ENCODE assay signal across 8 mouse cellular contexts in genomic region chr1:120073519-120074306, GRCm38 (mm10). TPM values are rescaled to one million over a fixed set of nuclear protein-coding genes. Genes with fewer than 3 reads are reported as not detected.
DNase-seq lines count a peak whose midpoint lies in the region; ATAC-seq and TF ChIP-seq lines count a peak whose summit lies in the region.

Gene Tmem37, minus strand, starts transcription at chr1:120074074.

- peaks cover 50% of the 10 kb centered on the region for H3K27me3 ChIP-seq in forebrain, embryonic 12.5 days
- H3K27me3 ChIP-seq in small intestine, adult 2 months (ENCODE audit: control insufficient read depth, insufficient read depth, low read length): no peaks in the 10 kb centered on the region

- peak within 1 kb of the TSS; percentile 77 for H3K4me2 ChIP-seq in forebrain, embryonic 12.5 days

- peak within 1 kb of the TSS; percentile 49 for H3K9ac ChIP-seq in forebrain, embryonic 12.5 days

- no peaks in the 10 kb centered on the region for H3K36me3 ChIP-seq in forebrain, embryonic 12.5 days (replicated peaks)
- no peaks in the 10 kb centered on the region for H3K36me3 ChIP-seq in small intestine, adult 2 months (ENCODE audit: control insufficient read depth, insufficient read depth, low read length)

- peak; percentile 75 for ATAC-seq in forebrain, embryonic 12.5 days (ENCODE audit: low FRiP score)
- peak; percentile 84 for ATAC-seq in megakaryocyte progenitor cell, adult 5-6 weeks (replicated peaks; ENCODE audit: poor library complexity)

- peaks cover 23% of the 10 kb centered on the region for H3K4me1 ChIP-seq in forebrain, embryonic 12.5 days
- H3K4me1 ChIP-seq in small intestine, adult 2 months (ENCODE audit: control insufficient read depth, insufficient read depth, insufficient read length, low read length): peaks cover 32% of the 10 kb centered on the region

- TF ChIP-seq CTCF in small intestine, adult 2 months (IDR thresholded peaks at IDR 0.05; ENCODE audit: extremely low read depth, insufficient read length, insufficient replicate concordance, low read depth, low read length): no peak

- no peak within 1 kb of the TSS for H3K27ac ChIP-seq in forebrain, embryonic 12.5 days
- H3K27ac ChIP-seq in small intestine, adult 2 months (ENCODE audit: insufficient read depth, low read depth, low read length): peak within 1 kb of the TSS; percentile 75

- 2% methylated on average over 40 of the region's 40 CpGs for WGBS in forebrain, embryonic 12.5 days
- WGBS in small intestine, adult 2 months: 4% methylated on average over 40 of the region's 40 CpGs

- peak; percentile 64; the same call in 1 of the 2 replicates for TF ChIP-seq POLR2A in small intestine, adult 2 months (IDR thresholded peaks at IDR 0.05; ENCODE audit: low read depth, low read length)

- intact Hi-C loops in heart, postnatal 14 days (cut with DNase I): no loop called here

- H3K9me3 ChIP-seq in forebrain, embryonic 12.5 days: no peaks in the 10 kb centered on the region

- peak within 1 kb of the TSS; percentile 42 for H3K4me3 ChIP-seq in forebrain, embryonic 12.5 days (replicated peaks)
- peak within 1 kb of the TSS; percentile 64 for H3K4me3 ChIP-seq in small intestine, adult 2 months (ENCODE audit: low read depth, low read length)

- peak; percentile 47 to 54 for DNase-seq in layer of hippocampus, postnatal 10 days (ENCODE audit: low spot score in 2 of 2)
- no peak for DNase-seq in layer of hippocampus, adult 9-11 months
- DNase-seq in adrenal gland, postnatal 4 days (ENCODE audit: low spot score in 2 of 2): peak; percentile 70 to 75
- peak; percentile 79 to 80 for DNase-seq in heart, postnatal 14 days
- peak; percentile 91 to 95 for DNase-seq in kidney, postnatal 4 days

RNA-seq across cellular contexts. Expression of gene Tmem37, which starts in this region (rescaled TPM):
- 1 to 10 TPM; 1.0 to 2.0 TPM for total RNA-seq in layer of hippocampus, postnatal 10 days (2021)
- total RNA-seq in adrenal gland, postnatal 4 days (2021): 10 to 100 TPM; 17.5 to 18.5 TPM
- 5.2 and 5.3 TPM in 2 replicates for polyA plus RNA-seq in forebrain, embryonic 12.5 days (2016; fragmentation: Nextera tagmentation; extraction: Ambion mirVana)
- total RNA-seq in heart, postnatal 14 days (2021): 1 to 10 TPM; 5.5 to 6.3 TPM
- 0.12 TPM in 1 of 2 replicates, not detected in the other for total RNA-seq in megakaryocyte progenitor cell, adult 5-6 weeks (2015)
- total RNA-seq in megakaryocyte progenitor cell, adult 5-6 weeks (2017): 0.46 TPM in 1 of 2 replicates, not detected in the other
- 121 and 171 TPM in 2 replicates for polyA plus RNA-seq in small intestine, adult 2 months (2012; rRNA removed)

Comparison
In these comparisons a context has a peak if more than half of its experiments do, and no peak if none do; other contexts are left out.
1. RNA of gene Tmem37 (polyA plus RNA-seq): 121 to 171 TPM in small intestine, adult 2 months; 5.2 to 5.3 TPM in forebrain, embryonic 12.5 days; every median in the first group is over 10 times any median in the second.
2. Peak in ATAC-seq in megakaryocyte progenitor cell, adult 5-6 weeks; RNA of the gene not detected or under 1 TPM.